Mouse (Mus musculus) gonadal fat pad, adult 2 months (tissue): ENCODE results near the gene Nup88. TPM values are rescaled to one million over a fixed set of nuclear protein-coding genes. Genes with fewer than 3 reads are reported as not detected.

Source experiments
- polyA plus RNA-seq: library from polyadenylated mRNA; depleted of rRNA; stranded (reverse); fragments of >200 nt; gene quantifications from 2 replicates; pipeline ENCODE4 v1.2.3, GENCODE M21; 2012; rRNA removed

Nup88 gene
- polyA plus RNA-seq, 1 experiment: 41.3 TPM

Other genes with a start within 250 kb of the Nup88 start
- gene Zfp3, start 205.8 kb downstream of the Nup88 start, polyA plus RNA-seq: 2.9 and 3.7 TPM in 2 replicates
- 0.65 and 0.92 TPM in 2 replicates for gene Scimp, start 157.4 kb downstream of the Nup88 start, polyA plus RNA-seq
- gene Rabep1, start 125.2 kb downstream of the Nup88 start, polyA plus RNA-seq: 4.4 and 5.1 TPM in 2 replicates
- gene Rpain, start 240 bp upstream of the Nup88 start, polyA plus RNA-seq: 24.9 and 31.1 TPM in 2 replicates
- gene C1qbp, start 13.1 kb upstream of the Nup88 start, polyA plus RNA-seq: 52.6 and 75.7 TPM in 2 replicates
- gene Dhx33, start 34.5 kb upstream of the Nup88 start, polyA plus RNA-seq: 28.1 and 30.8 TPM in 2 replicates
- gene Mis12, start 49.6 kb upstream of the Nup88 start, polyA plus RNA-seq: 4.2 and 5.6 TPM in 2 replicates
- gene Derl2, start 49.9 kb upstream of the Nup88 start, polyA plus RNA-seq: 16.4 and 18.7 TPM in 2 replicates
- gene 6330403K07Rik, start 63.5 kb upstream of the Nup88 start, polyA plus RNA-seq: 2.2 and 4.3 TPM in 2 replicates
- 0.08 and 0.10 TPM in 2 replicates for gene Nlrp1a, start 174.7 kb upstream of the Nup88 start, polyA plus RNA-seq